Mouse (Mus musculus): ENCODE measurements around the gene Stk32b.

The Stk32b gene

DNA sequence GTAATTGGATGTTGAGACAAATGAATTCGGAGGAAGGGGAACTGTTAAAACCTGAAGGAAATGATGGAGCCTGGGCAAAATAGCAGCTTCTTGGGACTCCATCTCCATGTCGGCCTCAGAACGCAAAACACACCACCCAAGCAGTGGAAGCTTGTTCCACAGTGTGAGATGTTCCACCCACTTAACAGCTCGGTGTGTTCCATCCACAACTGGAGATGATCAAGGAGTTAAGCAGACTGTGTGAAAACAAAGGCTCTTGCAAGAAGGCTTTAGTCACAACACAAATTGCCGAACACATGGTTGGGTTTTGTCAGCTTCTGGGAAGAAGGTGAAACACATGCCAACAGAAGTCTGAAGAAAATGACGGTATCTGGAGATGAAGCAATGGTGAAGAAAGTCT is 59.2 kb downstream of the Stk32b start:
- no peak for DNase-seq

DNA sequence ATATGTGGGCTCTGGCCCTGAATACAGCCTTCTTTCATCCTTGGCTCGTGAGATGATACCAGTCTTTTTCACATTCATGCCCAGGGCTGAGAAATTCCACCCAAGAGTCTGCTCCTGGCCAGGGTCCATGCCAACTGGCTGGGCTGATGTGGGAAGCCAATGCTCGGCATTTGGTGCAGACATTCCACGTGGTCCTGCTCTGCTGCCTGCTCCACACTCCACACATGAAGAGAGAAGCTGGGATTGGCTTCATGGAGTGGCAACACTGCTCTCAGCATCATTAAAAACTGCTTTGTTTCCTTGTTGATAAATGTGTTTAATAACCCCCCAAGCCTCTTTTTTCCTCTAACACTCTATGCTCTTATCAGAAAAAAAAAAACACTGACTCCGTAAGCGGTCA is 61.8 kb downstream of the Stk32b start:
- peak; percentile 16 for DNase-seq

DNA sequence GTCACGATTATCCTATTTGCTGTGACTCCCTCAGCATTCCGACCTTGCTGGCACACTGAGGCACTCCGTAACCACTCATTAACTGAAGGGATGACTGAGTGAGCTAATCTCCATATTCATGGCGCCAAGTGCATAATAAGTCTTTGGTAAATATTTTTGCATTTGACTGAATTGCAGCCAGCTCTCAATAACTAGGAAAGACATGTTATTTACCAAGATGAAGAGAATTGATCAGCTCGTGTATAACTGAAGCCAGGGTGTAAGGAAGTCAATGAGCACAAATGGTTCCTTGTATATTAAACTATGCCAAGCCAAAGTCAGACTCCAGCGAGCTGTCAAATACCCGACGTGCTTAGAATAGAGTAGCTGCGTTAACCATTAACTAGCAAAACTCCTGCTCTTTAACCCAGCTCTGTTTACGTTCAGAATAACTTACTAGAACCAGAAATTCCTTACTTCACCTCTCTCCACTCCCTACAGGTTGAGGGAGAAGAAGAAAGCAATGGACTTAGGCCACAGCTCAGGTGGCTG is 66.2 kb downstream of the Stk32b start:
- DNase-seq = no peak

DNA sequence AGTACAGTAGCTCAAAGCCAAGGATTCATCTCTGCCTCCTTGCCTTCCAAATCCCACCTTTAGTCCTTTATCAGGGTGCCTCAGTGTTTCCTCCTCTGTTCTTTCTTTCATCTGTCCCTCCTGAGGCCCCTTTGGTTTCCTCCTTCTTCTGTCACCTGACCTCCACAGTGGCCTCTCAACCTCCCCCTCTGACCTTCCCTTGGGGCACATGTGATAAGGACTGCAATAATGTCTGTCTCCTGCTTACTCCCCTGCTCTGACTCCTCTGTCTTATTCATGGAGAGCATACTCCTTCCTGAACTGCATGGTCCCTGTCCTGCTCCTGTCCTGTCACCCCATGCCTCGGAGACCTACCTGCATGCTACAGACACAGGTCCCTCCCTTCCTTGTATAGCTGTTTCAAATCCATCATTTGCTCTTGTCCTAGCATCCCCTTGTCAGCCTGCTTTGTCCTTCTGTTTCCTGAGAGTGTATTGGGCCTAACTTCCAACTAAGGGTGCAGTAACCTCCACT is 66.8 kb downstream of the Stk32b start:
- DNase-seq = no peak

DNA sequence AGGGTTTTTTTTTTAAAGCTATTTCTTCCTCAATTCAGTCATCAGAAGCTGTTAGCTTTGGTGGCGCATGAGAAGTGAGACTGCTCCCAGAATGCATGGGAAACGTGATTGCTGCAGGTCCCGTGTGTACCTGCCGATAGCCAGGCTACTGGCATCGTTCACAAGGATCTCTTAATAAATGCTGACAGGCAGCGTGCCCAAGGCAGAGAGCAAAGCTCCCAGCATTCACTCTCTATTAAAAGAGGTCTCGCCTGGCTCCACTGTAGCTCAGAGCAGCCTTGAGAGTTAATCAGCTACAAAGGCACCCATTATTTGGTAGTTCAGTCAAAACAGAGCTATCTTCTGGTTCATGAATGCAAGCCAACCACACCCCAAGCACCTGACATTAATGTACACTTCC is 72.9 kb downstream of the Stk32b start:
- DNase-seq = no peak

DNA sequence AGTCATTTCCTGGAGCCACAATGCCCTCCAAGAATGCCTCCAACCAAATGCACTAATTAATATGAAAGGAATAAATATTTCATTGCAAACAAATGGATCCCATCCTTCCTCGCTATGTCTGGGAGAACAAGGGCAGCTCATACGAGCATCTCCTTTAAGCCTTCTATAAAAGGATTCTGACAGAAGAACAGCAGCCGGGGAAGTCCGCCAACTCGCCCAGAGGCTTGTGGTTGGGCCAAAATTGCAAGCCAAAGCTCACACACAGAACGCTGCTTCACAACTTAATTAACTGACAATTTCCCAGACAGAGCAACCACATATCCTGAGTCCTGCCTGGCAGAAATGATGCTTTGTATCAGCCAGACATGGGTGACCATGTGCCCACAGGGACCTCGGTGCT is 74.5 kb downstream of the Stk32b start:
- DNase-seq = peak; percentile 15

DNA sequence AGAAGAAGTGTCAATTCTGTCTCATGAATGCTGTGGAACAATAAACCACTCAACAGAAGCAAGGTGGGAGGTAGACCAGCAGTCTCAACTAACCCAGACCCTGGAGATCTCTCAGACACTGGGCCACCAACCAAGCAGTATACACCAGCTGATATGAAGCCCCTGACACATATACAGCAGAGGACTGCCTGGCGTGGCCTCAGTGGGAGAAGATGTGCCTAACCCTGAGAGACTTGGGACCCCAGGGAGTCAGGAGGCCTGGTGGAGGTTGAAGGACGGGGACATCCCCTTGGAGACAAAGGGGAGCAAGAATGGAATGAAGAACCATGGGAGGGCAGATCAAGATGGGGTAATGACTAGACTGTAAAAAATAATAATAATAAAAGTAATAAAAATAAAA is 82.2 kb downstream of the Stk32b start:
- DNase-seq = no peak

DNA sequence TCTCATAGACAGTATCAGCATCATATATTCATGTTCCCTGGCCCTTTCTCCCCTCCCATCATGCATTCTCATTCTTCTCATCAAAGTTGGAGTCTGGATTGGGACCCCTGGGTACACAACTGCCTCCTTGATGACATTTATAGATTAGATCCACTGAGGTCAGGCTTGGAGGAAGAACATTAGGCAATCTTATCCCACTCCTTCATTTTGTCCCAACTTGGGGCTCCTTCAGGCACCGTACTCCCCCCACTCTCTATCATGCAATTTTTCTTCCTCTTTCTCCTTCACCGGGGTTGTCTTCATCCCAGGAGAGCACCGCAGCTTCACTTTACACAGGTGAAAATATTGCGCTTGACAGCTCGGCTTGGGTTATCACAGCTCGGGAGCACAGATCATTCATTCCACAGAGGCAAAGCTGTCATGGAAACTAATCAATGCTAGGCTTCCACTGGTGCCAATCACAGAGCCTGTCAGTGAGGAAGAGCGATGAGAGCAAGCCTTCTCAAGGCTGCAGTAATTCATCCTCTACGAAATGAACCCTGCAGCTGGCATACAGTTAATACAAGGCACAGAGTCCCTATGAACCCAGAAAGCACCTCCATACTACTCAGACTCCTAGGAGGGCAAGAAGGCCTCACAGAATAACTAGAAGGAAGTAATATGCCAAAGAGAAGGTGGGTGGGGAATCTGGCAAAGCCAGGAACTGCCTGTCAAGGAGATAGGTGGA is 89.4 kb downstream of the Stk32b start:
- DNase-seq = no peak

DNA sequence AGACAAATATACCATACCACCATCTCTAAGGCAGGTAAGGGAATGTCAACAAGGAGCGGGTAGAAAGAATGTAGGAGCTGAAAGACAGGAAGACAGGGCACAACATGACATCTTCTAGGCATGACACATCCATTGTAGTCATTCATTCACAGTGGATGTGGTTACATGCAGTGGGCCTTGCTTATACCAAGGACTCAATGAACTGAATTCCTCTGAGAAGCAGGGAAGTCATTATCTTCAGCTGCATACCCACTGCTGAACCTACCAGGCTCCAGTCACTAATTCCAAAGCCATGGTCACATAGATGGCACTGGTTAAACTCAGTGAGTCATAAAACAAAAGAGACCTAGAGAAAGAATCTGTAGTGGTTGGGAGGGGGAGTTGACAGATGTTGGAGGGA is 105.1 kb downstream of the Stk32b start:
- no peak for DNase-seq

DNA sequence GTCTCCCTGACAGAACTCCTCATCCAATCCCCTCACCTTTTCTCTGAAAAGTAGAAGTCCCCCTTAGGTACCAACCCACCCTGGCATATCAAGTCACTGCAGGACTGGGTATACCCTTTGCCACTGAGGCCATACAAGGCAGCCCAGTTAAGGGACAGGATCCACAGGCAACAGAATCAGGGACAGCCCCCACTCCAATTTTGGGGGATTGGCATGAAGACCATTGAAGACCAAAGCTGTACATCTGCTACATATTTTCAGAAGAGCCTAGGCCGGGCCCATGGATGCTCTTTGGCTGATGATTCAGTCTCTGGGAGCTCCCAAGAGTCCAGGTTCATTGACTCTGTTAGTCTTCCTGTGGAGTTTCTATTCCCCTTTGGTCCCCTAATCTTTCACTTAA is 117.4 kb downstream of the Stk32b start:
- no peak for DNase-seq

DNA sequence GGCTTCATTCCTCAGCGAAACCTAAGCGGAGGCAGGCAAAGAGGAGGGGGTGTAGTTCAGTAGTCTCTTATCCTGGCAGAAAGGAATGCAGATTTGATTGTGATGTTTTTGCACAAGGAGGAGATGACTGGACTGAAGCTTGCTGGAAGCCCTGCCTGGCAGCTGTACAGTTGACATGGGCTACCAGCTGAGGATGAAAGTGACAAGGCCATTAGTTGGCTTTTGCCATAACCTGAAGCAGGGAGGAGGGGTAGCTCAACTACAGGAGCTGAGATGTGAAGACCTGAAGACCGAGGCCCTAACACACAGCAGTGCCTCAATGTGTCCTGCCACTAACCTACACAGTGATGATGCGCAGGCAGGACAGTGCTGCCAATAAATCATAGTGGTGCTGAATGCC is 118.7 kb downstream of the Stk32b start:
- no peak for DNase-seq

DNA sequence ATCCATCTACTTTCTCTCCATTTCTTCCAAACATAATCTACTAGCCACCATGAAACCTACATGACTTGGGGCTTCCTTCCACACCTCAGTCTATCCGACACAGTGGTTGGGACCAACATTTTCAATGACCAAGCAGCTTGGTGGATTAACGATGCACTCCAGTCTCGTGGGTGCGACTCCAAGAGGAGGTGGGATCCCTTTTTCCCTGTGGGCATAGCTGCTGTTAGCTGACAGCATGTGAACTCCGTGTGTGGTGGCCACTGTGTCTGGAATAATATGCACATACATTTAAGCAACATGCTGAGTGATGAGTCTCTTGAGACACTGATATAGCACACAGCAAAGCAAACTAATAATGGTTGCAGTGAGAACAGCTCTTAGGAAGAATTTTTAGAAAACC is 124.6 kb downstream of the Stk32b start:
- no peak for DNase-seq

DNA sequence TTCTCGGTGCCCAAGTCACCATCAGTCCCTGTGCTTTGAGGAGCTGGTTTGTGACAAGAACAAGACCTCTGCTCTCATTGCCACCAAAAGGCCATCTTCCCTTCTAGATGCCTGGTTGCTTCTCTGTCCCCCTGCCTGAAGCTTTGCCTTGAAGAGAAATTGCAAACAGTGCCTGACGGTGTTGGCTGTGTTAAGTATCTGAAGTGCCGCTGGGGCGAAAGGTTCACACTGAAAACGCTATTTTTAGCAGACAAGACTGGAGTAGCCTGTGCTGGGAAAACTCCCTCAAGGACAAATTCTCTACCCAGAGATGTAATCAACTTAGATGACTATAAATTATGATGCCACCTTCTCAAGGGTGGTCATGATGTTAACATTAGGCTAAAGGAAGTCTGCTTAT is 129.1 kb downstream of the Stk32b start:
- DNase-seq = no peak

DNA sequence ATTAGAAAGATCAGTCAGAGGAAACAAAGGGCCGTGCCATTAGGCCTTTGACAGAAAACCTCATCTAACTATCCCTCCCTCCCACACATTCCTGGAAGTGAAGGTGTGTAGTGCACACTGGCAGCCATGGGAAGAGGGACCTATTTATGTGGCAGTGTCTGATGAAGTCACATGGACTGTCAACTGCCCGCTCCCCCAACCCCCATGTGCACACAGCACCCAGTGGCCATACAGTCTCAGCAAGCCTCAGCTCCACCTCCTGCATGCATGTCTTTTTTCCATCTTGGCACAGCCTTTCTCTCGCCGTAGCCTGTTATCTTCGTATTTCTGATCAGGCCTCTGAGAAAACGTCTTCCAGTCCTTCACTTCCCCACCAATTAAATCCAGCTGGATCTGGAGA is 130.9 kb downstream of the Stk32b start:
- no peak for DNase-seq

DNA sequence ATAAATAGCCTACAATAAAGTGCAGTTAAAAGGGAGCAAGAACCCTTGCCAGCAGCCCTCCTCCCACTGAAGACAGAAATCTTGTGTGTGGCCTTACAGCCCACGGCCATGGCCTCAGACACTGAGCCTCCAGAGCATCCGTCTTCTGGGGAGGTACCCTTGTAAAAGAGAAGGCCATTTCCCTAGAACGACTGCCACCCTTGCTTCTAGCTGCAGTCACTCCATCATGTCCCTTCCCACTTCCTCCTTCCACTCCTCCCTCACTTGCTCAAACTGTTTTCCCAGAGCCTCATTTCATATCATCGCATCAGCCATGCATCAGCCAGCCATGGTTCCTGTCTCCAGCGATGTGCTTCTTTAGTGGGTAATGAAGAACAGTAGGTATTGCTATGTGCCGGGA is 141.5 kb downstream of the Stk32b start:
- no peak for DNase-seq

DNA sequence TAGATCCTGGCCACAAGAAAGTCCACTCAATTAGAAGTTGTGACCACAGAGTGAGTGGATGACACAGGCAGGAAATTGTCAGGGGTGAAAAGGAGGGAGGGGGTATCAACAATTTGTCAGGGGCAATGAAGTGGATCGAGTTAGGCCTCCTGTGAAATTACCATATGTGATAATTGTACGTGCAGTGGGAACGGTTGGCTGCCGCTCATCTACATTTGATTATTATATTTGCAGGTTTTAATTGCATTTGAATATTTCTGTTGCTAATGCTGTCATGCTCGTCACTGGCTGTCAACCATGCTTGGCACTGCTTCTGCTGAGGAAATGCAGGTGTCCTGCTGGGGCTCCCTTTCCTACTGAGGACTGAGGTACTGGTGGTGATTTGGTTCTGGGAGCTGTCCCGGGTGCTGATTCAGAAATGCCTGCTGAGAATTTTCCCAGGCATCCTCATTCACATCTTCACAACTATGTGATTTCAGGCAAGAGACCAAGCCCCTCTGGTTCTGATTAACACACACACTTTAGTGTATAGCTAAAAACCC is 159.6 kb downstream of the Stk32b start:
- DNase-seq = no peak

DNA sequence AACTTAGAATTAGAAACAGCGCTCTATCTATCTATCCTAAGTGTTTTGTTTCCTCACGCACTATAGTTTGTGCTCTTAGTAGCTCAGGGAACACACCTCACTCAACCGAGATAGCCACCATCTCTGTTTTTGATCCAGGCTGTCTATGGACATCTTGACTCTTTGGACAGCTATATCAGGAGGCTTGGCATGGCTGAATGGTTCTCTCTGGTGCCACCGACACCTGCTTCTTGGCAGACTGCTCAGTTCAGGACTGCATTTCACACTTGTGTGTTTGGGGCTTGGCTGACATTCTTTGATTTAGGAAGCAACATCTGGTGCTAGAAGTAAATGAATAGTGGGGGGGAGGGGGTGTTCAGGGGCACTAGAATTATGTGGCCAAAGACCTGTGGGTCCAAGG is 162.7 kb downstream of the Stk32b start:
- DNase-seq = no peak

DNA sequence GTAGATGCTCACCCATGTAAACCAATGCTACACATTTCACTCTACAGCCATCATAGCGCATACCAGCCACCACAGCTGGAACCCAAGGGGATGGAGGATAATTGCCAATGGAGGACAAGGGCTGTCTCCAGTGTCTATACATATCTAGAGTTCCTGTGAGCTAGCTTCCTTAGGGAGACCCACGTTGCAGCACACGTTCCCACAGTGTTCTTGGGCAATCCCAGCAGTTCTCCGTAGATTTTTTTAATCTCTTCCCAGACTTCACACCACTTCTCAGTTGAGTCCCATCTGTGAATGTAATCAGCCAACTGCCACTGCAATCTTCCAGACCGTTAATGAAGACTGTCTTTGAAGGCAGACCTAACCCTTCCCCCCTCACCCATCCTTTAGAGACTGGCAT is 165.3 kb downstream of the Stk32b start:
- DNase-seq = no peak

DNA sequence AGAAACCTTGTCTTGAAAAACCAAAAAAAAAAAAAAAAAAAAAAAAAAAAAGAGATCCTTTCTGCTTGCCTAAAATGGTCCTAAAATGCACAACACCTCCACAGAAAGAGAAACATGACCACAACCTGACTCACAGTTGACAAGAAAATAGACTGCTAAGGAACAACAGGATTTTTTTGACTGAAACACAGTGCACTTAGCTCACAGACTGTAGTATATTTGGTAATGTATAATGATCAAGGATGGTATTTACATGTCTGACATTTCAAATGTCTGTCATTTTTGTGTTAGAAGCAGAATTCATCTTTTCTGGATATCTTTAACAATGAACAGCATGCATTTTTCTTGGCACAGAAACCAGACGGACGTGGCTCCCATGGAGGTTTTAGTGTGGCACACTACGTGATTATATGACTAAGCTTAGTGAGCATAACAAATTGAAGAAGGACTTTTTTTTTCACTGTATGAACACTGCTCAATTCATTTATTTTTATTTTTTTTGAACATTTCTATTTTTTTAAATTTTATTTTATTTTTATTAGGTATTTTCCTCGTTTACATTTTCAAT is 181.2 kb downstream of the Stk32b start:
- no peak for DNase-seq

DNA sequence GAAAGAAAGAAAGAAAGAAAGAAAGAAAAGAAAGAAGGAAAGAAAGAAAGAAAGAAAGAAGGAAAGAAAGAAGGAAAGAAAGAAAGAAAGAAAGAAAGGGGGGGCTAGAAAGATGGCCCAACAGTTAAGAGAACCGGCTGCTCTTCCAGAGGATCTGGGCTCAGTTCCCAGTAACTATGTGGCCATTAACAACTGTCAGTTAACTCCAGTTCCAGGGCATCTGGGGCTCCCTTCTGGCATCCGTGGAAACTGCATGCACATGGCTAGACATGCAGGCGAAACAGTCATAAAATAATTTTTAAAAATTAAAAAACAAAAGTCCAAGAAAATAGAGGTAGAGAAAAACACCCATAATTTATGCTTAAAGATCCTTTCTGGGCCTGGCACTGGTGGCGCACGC is 181.7 kb downstream of the Stk32b start:
- no peak for DNase-seq

DNA sequence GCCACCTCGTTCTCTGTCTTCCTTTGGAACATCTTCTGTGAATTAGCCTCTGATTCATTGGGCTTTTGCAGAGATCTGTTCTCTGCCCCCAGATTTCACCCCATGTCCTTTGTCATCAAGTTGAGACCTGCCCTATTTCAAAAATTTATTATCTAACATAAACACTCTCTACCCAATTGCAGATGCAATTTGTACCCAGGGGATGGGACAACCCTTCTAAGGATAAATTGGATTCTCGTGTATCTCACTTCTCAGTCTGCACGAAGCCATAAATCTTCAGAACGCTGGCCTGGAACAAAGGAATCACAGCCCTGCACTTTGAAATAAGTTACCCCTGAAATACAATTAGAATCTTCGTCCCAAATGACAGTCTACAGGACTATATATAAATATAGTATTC is 191.6 kb downstream of the Stk32b start:
- no peak for DNase-seq

DNA sequence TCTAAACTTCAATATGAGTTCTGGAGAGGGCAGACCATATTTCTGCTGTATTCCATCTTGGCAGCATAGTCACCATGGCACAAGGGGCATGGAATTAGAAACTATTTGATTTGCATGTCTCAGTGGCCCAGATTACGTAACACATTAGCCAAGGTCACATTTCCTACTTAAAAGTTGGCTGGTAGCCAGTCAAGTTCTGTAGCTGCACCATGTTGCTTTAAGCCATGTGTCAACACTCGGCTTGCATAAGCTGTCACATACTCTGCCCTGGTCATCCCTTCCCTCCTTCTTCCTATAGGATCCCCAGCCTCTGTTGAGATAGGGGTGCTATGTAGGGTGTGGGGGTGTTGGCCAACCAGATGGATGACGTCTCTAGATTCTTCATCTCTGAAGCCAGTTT is 196.5 kb downstream of the Stk32b start:
- no peak for DNase-seq

DNA sequence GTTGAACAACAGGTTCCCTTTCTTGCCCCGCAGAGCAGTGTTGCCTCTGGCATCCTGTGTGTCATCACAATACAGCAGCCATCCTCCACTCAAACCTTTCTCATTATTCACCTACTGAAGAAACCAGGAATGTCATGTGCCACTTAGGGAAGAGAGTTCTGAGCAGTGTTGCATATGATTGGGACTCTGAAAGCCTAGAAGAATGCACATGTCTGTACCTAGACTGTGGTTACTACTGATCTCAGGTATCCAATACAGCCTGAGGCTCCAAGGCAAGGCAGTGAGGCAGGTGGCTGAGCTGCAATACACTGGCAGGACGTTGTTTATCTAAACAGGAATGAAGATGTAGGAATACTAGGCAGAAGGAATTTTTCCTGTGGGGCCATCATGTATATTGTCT is 204.5 kb downstream of the Stk32b start:
- DNase-seq = no peak

DNA sequence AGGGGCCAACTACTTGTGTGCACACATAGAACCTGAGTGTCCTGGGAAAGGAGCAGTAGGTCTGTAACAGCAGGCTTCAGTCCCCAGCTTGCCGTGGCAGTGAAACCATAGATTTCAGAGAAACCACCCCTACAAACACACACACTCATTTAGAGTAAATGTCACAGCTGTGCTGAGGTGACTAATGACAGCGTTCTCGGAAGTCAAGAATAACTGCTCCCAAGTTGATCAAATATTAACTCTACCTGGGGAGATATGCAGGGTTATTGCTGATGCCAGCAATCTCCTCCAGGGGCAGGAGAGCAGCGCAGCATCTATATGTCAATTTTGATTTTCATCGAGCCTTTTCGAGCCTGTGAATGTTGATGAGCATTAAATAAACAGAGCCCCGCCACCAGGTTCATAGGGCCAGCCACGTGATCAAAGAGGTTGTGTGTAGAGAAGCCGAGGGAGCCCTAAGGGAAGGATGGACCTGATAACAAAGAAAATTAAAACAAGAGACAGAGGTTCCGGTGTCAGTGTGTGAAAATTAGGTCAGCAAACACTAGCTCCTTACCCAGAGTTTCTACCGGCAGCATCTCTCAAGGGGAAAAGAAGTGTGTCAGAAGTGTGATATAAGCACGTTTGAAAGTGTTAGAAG is 210.0 kb downstream of the Stk32b start:
- DNase-seq = no peak

Data from right cerebral cortex, postnatal 4 days (tissue).